Mouse (Mus musculus) ES-E14 (cell line): ENCODE measurements around the gene Kmt2b. TPM values are rescaled to one million over a fixed set of nuclear protein-coding genes. Genes with fewer than 3 reads are reported as not detected.

ENCODE experiments used
- DNase-seq: peaks from one replicate; pipeline ENCODE4 v3.0.0-alpha.2; 2013; ENCODE audit warnings: low read depth, low spot score
- H3K27ac ChIP-seq: 2 replicates; pipeline ENCODE4 v1.5.1; 2012; ENCODE audit warnings: low read depth, mild to moderate bottlenecking, low read length, moderate library complexity, mixed read lengths; ENCODE audit not compliant: poor library complexity, insufficient read depth, severe bottlenecking
- H3K36me3 ChIP-seq: 2 replicates; pipeline ENCODE4 v1.6.1; 2012; ENCODE audit warnings: mild to moderate bottlenecking, low read length, moderate library complexity, mixed read lengths; ENCODE audit not compliant: control insufficient read depth, poor library complexity, insufficient read depth, severe bottlenecking
- H3K4me1 ChIP-seq, 2 experiments: fragments of 150-350 bp in 1 of 2; sonication (generic) in 1 of 2; 2 replicates each; pipeline ENCODE4 v1.6.1; 2012; ENCODE audit warnings: low read length in 2 of 2, mild to moderate bottlenecking in 1 of 2, mixed read lengths in 1 of 2; ENCODE audit not compliant: control insufficient read depth in 2 of 2, insufficient read depth in 2 of 2, poor library complexity in 1 of 2
- H3K4me3 ChIP-seq, 2 experiments: fragments of 150-350 bp in 1 of 2; sonication (generic) in 1 of 2; 2 replicates each; pipeline ENCODE4 v1.5.1; 2012; ENCODE audit warnings: low read length in 2 of 2, low read depth in 1 of 2, mild to moderate bottlenecking in 1 of 2, mixed read lengths in 1 of 2; ENCODE audit not compliant: insufficient read depth in 1 of 2, poor library complexity in 1 of 2, severe bottlenecking in 1 of 2
- H3K9ac ChIP-seq: 2 replicates; pipeline ENCODE4 v1.6.1; 2012; ENCODE audit warnings: low read depth, mild to moderate bottlenecking, low read length, mixed read lengths; ENCODE audit not compliant: poor library complexity, insufficient read depth, severe bottlenecking
- H3K9me3 ChIP-seq: fragments of 150-350 bp; sonication (generic); 2 replicates; pipeline ENCODE4 v1.6.1; 2012; ENCODE audit warnings: low read depth, mild to moderate bottlenecking, low read length; ENCODE audit not compliant: control insufficient read depth, insufficient read depth
- CHD2 ChIP-seq: IDR thresholded peaks from 2 replicates; pipeline ENCODE4 v1.6.1; 2014; ENCODE audit warnings: mild to moderate bottlenecking, low read depth, low read length, inconsistent platforms
- HCFC1 ChIP-seq: IDR thresholded peaks from 2 replicates; pipeline ENCODE4 v1.6.1; 2012; ENCODE audit warnings: low read length, inconsistent platforms, borderline replicate concordance; ENCODE audit not compliant: insufficient read depth
- MAFK ChIP-seq: IDR thresholded peaks from 2 replicates; pipeline ENCODE4 v1.6.1; 2014; ENCODE audit warnings: mild to moderate bottlenecking, low read depth, low read length, inconsistent platforms; ENCODE audit not compliant: insufficient read depth
- ZC3H11A ChIP-seq: IDR thresholded peaks from 2 replicates; pipeline ENCODE4 v1.6.1; 2012; ENCODE audit warnings: low read depth, mild to moderate bottlenecking, inconsistent platforms, low read length, borderline replicate concordance
- ZNF384 ChIP-seq: IDR thresholded peaks from 2 replicates; pipeline ENCODE4 v1.6.1; 2012; ENCODE audit warnings: low read depth, low read length, inconsistent platforms
- in situ Hi-C, 2 experiments: fragments of 600-800 bp; cut with MboI; formaldehyde crosslinking; loops; one replicate each; pipeline ENCODE4 v1.15.1; 2025; ENCODE audit warnings: low sequenced_read_pairs in 2 of 2, inconsistent platforms in 1 of 2; ENCODE audit not compliant: unreplicated experiment in 2 of 2
- total RNA-seq: library from RNA; depleted of rRNA; stranded (reverse); fragments of 300-350 nt; gene quantifications from 2 replicates; pipeline ENCODE4 v1.2.3, GENCODE M21; 2012

Gene Kmt2b
- total RNA-seq, 1 experiment = 73.7 TPM

DNA sequence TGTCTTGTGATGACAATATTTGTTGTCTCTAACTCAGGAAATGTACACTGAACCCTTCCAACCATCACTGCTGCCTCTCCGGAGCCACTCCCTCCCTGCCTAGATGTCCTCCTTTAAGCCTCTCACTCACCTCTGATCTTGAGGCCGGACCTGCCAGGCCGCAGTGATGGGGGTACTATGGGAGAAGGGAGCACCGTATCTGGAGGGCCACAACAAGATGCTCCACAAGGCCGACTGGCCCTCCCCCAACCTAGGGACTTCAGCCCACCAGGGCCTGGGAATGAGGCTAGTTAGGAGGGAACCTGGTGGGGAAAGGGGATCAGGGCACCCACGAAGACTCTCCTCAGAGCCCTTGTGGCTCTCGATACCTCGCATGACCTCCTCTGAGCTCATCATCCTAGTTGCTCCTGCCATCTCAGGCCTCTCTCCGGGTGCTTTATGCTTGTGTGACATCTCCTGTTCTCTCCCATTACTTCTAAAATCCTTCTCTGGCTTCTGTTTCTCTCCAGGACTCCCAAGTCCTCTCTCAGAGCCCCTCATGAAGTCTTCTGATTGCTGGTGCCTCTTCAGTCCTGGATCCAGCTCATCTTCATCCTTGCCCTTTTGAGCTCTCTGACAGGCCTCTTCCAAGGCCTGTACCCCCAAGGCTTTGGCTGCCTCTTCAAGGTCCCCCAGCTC is 2.5 kb upstream of the Kmt2b start:
- Histone ChIP-seq H3K4me1 (peaks cover 4 to 30% of the 10 kb centered on the region in 2 experiments), H3K4me3 (no peak overlapping the region), H3K27ac (no peak overlapping the region), H3K36me3 (peaks cover 8% of the 10 kb centered on the region), H3K9ac (0 out of 2 replicates have a peak overlapping the region, but pooled peaks have one; percentile 10), H3K9me3 (no peaks in the 10 kb centered on the region)
- no peak for DNase-seq
- in situ Hi-C loops = no loop called here
- TF ChIP-seq HCFC1 = no peak
- TF ChIP-seq ZNF384 = no peak

DNA sequence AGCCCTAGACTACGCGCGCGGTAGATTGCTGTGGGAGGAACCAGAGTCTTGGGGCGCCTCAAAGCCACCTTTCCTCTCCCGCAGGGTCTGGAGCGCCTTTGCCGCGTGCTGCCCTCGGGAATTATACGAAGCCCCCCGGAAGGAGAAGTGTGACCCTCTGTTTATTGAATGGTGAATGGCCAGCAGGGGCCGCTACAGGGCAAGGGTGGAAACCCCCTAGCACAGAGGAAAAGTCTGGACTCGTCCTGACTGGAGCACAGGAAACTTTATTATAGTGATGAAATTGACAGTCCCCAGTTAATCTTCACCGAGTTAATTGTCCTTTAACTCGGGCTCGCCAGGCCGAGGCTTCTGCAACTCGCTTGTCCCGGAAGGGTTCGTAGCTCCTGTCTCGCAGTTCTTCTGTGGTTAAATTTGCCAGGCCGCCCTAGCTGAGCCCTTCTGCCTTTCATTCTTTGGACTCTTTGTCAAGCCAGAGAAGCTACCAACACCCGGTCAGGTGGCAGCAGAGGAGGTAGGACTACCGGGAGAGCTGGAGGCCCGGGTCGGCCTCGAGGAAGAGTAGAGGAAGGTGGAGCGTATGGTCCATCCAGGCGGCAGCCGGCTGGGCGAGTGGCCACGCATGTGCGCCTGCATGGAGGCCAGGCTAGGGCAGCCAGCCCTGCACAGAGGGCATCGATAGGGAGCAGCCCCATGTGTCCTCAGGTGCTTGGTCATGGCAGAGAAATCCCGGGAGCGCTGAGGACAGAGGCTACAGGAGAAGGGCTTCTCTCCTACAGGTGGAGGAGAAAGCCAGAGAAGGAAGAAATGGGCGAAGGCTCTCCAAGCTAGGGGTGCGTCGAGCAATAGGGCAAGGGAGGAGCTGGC is 1.1 kb upstream of the Kmt2b start:
- Histone ChIP-seq H3K4me1 (peaks cover 4 to 32% of the 10 kb centered on the region in 2 experiments), H3K36me3 (peaks cover 22% of the 10 kb centered on the region), H3K27ac (peak overlapping the region; percentile 65), H3K4me3 (peak overlapping the region; percentile 82 to 98), H3K9ac (peak overlapping the region; percentile 80), H3K9me3 (no peaks in the 10 kb centered on the region)
- in situ Hi-C loops = no loop called here
- peak; percentile 72; the same call in 1 of the 2 replicates for TF ChIP-seq ZC3H11A
- no peak for TF ChIP-seq ZNF384
- peak; percentile 88 for DNase-seq

DNA sequence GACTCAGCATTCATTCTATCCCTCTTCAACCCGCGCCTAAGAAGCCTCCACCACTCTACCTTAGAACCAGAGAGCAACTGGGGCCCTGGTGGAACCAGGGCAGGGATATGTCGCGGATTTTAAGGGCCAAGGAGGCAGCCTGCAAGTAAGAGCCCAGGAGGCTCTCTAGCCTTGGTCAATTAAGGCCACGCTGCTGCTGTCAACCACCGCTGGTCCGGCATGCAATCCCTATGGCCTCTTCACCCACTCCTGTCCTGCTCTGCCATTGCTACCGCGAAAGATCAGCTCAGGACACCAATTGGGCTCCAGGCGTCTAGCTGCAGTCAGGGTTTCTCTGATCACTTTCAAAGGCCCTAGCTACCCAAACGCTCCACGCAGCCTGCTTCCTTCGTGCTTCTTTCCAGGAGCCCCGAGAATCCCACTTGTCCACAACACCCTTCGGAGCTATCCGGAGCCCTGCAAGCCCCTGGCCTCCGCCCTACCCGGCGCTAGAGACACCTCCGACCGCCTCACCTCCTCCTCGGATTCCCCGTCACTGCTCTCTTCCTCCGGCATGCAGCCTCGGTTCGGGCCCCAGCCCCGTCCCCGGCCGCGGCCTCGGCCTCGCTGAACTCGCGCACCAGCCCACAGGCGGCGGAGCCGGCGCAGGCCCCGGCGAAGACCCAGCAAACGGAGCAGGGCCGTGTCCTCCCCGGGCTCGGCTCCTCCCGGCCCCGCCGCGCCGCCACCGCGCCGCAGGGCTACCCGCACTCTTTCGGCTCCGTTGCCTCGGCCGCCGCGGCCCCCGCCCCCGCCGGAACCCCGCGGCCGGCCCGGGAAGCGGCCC is 471 bp downstream of the Kmt2b start:
- H3K4me1 ChIP-seq = peaks cover 4 to 25% of the 10 kb centered on the region in 2 experiments; a peak in 3 of 4 replicates
- TF ChIP-seq CHD2 = no peak
- H3K4me3 ChIP-seq = peak overlapping the region; percentile 82 to 98
- H3K9me3 ChIP-seq = no peaks in the 10 kb centered on the region
- in situ Hi-C loops = no loop called here
- peak overlapping the region; percentile 99 for H3K9ac ChIP-seq
- peaks cover 37% of the 10 kb centered on the region for H3K36me3 ChIP-seq
- peak overlapping the region; percentile 91 for H3K27ac ChIP-seq
- no peak for DNase-seq

DNA sequence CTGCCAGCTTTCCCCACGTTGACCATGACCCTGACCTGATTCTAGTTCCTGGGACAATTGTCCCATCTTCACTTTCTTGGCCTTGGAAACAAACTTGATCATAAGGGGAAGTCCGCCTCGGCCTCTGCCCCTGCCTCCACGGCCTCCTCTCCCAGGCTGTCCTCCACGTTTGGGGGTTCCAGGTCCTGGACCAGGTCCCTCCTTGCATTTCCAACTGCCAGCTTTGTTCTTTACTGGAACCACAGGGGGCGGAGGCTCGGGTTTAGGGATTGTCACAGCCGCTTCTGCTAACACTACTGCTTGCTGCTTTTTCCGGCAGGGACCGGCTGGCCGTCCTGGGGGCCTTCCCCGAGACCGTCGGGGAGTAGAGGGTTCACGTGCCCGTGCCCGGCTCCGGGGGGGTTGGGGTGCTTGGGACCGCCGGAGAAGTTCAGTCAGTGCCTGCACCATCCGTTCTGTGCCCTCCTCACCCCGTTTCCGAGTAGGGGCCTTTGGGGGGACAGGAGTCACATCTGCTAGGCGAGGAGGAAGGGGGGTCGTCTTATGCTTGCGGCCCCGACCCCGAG is 2.0 kb downstream of the Kmt2b start:
- no peaks in the 10 kb centered on the region for H3K9me3 ChIP-seq
- peaks cover 52% of the 10 kb centered on the region for H3K36me3 ChIP-seq
- no peak for DNase-seq
- TF ChIP-seq ZNF384 (no peak), CHD2 (no peak), MAFK (no peak), HCFC1 (no peak), ZC3H11A (no peak)
- peak overlapping the region; percentile 82 to 98; a peak in 1 of 4 replicates for H3K4me3 ChIP-seq
- in situ Hi-C loops = no loop called here
- H3K9ac ChIP-seq = peak overlapping the region; percentile 20
- H3K27ac ChIP-seq = no peak overlapping the region
- peaks cover 4 to 19% of the 10 kb centered on the region in 2 experiments; a peak in 3 of 4 replicates for H3K4me1 ChIP-seq
